Mouse (Mus musculus) kidney, adult 8-10 months (tissue): ENCODE measurements around the gene Ephx1.

Source experiments
- DNase-seq, 2 experiments: peaks; one replicate each; pipeline ENCODE4 v3.0.0; 2022

Ephx1 gene

GRCm38 (mm10) chr1:180934467-180935419 lies 86.0 kb downstream of the Ephx1 start, which contains the start of gene Lefty1:
TSS of gene Lefty1 (plus strand) at chr1:180935022.
- no peak for DNase-seq

- DNase-seq, result no peak
Measured at GRCm38 (mm10) chr1:180933659-180934058, 87.0 kb downstream of the Ephx1 start.

DNA sequence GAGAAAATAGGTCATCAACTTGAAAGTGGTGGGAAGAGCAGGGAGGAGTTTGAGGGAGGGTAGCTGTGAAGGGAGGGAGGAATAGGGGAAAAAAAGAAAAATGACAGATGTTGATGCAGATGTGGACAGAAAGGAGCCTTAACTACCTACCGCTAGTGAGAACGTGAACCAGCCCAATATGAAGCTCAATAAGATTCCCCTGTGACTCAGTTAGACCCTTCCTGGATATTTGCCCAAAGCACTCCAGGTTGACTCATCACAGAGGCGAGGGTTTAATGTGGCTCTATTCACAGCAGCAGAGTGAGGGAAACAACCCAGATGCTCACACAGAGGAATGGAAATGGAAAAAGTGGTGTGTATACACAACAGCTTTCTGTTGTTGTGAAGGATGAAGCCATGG lies 89.6 kb downstream of the Ephx1 start:
- DNase-seq, result no peak

DNA sequence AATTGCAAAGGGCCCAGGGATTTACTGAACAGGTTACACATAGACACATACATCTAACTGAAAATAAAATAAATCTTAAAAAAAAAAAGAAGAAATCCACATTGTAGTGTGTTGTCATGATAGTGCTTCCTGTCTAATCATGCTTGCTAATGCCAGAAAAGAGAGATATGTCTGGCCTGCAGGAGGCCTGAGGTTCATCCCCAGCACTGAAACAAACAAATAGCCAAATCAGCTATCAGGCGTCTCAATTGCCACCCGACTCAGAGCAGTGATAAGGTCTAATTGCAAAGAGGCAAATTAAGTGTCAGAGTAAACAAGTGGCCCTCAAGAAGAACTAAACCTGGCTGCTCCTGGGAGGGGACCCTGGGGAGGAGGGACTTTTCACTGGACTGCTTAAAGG lies 91.1 kb downstream of the Ephx1 start:
- DNase-seq, result no peak

DNA sequence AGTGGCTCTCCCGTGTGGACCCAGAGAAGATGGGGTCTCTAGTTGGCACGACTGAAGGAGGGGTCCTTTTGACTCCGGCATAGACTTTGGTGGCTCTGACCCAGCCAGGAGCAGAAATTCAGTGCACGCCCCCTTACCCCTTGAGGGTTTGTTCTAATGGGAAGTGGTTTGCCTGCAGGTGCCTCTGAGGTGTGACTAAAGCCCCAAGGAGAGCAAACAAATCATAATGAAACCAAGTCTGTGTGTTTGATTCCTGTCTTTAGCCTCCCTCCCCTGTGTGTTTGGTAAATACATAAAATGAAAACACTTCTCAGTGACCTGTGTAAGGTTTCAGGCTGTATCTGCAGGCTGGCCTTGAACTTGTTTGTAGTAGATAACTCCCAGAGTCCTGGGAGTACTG lies 94.4 kb downstream of the Ephx1 start:
- DNase-seq, result no peak
